Mouse (Mus musculus): ENCODE measurements around the gene Olfm1. TPM values are rescaled to one million over a fixed set of nuclear protein-coding genes. Genes with fewer than 3 reads are reported as not detected.

Olfm1 gene
- polyA plus RNA-seq, 1 experiment from 2014 or later: 340 TPM

GRCm38 (mm10) chr2:28218651-28219356, 26.0 kb downstream of the Olfm1 start:
- no peak overlapping the region for H3K4me3 ChIP-seq (ENCODE audit: low read depth, low read length)
- peaks cover 33% of the 10 kb centered on the region for H3K36me3 ChIP-seq (ENCODE audit: control insufficient read depth, insufficient read depth, low read length)
- WGBS: 71% methylated on average over 7 of the region's 7 CpGs
- no peak overlapping the region for H3K27ac ChIP-seq (ENCODE audit: low read length)
- no peak for ATAC-seq
- H3K4me1 ChIP-seq (ENCODE audit: control insufficient read depth, insufficient read depth, low read length): peaks cover 5% of the 10 kb centered on the region; the same call in 1 of the 2 replicates
- H3K4me2 ChIP-seq (ENCODE audit: low read length): no peak overlapping the region
- no peak overlapping the region for H3K9ac ChIP-seq (ENCODE audit: low read depth, low read length)
- H3K9me3 ChIP-seq (replicated peaks; ENCODE audit: control insufficient read depth, low read length, poor library complexity, severe bottlenecking): no peaks in the 10 kb centered on the region
- H3K27me3 ChIP-seq (ENCODE audit: control insufficient read depth, insufficient read depth, low read depth, low read length): no peaks in the 10 kb centered on the region

GRCm38 (mm10) chr2:28219625-28220024, 26.8 kb downstream of the Olfm1 start:
- H3K36me3 ChIP-seq (ENCODE audit: control insufficient read depth, insufficient read depth, low read length): peaks cover 29% of the 10 kb centered on the region
- H3K4me3 ChIP-seq (ENCODE audit: low read depth, low read length): no peak overlapping the region
- H3K27me3 ChIP-seq (ENCODE audit: control insufficient read depth, insufficient read depth, low read depth, low read length): no peaks in the 10 kb centered on the region
- H3K9ac ChIP-seq (ENCODE audit: low read depth, low read length): no peak overlapping the region
- peaks cover 5% of the 10 kb centered on the region; the same call in 1 of the 2 replicates for H3K4me1 ChIP-seq (ENCODE audit: control insufficient read depth, insufficient read depth, low read length)
- no peak overlapping the region for H3K27ac ChIP-seq (ENCODE audit: low read length)
- no peak for ATAC-seq
- H3K4me2 ChIP-seq (ENCODE audit: low read length): no peak overlapping the region
- WGBS: 68% methylated on average over 1 of the region's 1 CpGs
- no peaks in the 10 kb centered on the region for H3K9me3 ChIP-seq (replicated peaks; ENCODE audit: control insufficient read depth, low read length, poor library complexity, severe bottlenecking)

GRCm38 (mm10) chr2:28221803-28222202, 29.0 kb downstream of the Olfm1 start:
- peaks cover 14% of the 10 kb centered on the region for H3K36me3 ChIP-seq (ENCODE audit: control insufficient read depth, insufficient read depth, low read length)
- peaks cover 11% of the 10 kb centered on the region for H3K4me1 ChIP-seq (ENCODE audit: control insufficient read depth, insufficient read depth, low read length)
- no peak for ATAC-seq
- WGBS: 77% methylated on average over 2 of the region's 2 CpGs
- H3K27ac ChIP-seq (ENCODE audit: low read length): no peak overlapping the region
- H3K4me3 ChIP-seq (ENCODE audit: low read depth, low read length): no peak overlapping the region
- H3K27me3 ChIP-seq (ENCODE audit: control insufficient read depth, insufficient read depth, low read depth, low read length): no peaks in the 10 kb centered on the region
- no peak overlapping the region for H3K4me2 ChIP-seq (ENCODE audit: low read length)
- H3K9ac ChIP-seq (ENCODE audit: low read depth, low read length): no peak overlapping the region
- H3K9me3 ChIP-seq (replicated peaks; ENCODE audit: control insufficient read depth, low read length, poor library complexity, severe bottlenecking): no peaks in the 10 kb centered on the region

- no peak for ATAC-seq
- Histone ChIP-seq H3K9ac (ENCODE audit: low read depth, low read length) (no peak overlapping the region), H3K27me3 (ENCODE audit: control insufficient read depth, insufficient read depth, low read depth, low read length) (no peaks in the 10 kb centered on the region), H3K4me3 (ENCODE audit: low read depth, low read length) (no peak overlapping the region), H3K4me1 (ENCODE audit: control insufficient read depth, insufficient read depth, low read length) (peaks cover 25% of the 10 kb centered on the region), H3K4me2 (ENCODE audit: low read length) (no peak overlapping the region), H3K9me3 (replicated peaks; ENCODE audit: control insufficient read depth, low read length, poor library complexity, severe bottlenecking) (no peaks in the 10 kb centered on the region), H3K27ac (ENCODE audit: low read length) (no peak overlapping the region), H3K36me3 (ENCODE audit: control insufficient read depth, insufficient read depth, low read length) (peaks cover 16% of the 10 kb centered on the region)
- WGBS: 67% methylated on average over 5 of the region's 5 CpGs
Measured at GRCm38 (mm10) chr2:28224819-28225218, 32.0 kb downstream of the Olfm1 start.

GRCm38 (mm10) chr2:28225906-28226305, 33.1 kb downstream of the Olfm1 start:
- no peaks in the 10 kb centered on the region for H3K9me3 ChIP-seq (replicated peaks; ENCODE audit: control insufficient read depth, low read length, poor library complexity, severe bottlenecking)
- peaks cover 24% of the 10 kb centered on the region for H3K4me1 ChIP-seq (ENCODE audit: control insufficient read depth, insufficient read depth, low read length)
- H3K27ac ChIP-seq (ENCODE audit: low read length): 0 out of 2 replicates have a peak overlapping the region, but pooled peaks have one; percentile 2
- H3K4me3 ChIP-seq (ENCODE audit: low read depth, low read length): no peak overlapping the region
- peaks cover 26% of the 10 kb centered on the region for H3K36me3 ChIP-seq (ENCODE audit: control insufficient read depth, insufficient read depth, low read length)
- WGBS: 59% methylated on average over 3 of the region's 3 CpGs
- ATAC-seq: no peak
- H3K27me3 ChIP-seq (ENCODE audit: control insufficient read depth, insufficient read depth, low read depth, low read length): no peaks in the 10 kb centered on the region
- H3K9ac ChIP-seq (ENCODE audit: low read depth, low read length): no peak overlapping the region
- H3K4me2 ChIP-seq (ENCODE audit: low read length): no peak overlapping the region

GRCm38 (mm10) chr2:28226971-28227370, 34.2 kb downstream of the Olfm1 start:
- Histone ChIP-seq H3K4me3 (ENCODE audit: low read depth, low read length) (no peak overlapping the region), H3K4me2 (ENCODE audit: low read length) (no peak overlapping the region), H3K9me3 (replicated peaks; ENCODE audit: control insufficient read depth, low read length, poor library complexity, severe bottlenecking) (no peaks in the 10 kb centered on the region), H3K27ac (ENCODE audit: low read length) (peak overlapping the region; percentile 57), H3K27me3 (ENCODE audit: control insufficient read depth, insufficient read depth, low read depth, low read length) (no peaks in the 10 kb centered on the region), H3K36me3 (ENCODE audit: control insufficient read depth, insufficient read depth, low read length) (peaks cover 28% of the 10 kb centered on the region), H3K9ac (ENCODE audit: low read depth, low read length) (no peak overlapping the region), H3K4me1 (ENCODE audit: control insufficient read depth, insufficient read depth, low read length) (peaks cover 24% of the 10 kb centered on the region)
- 59% methylated on average over 5 of the region's 5 CpGs for WGBS
- no peak for ATAC-seq

- Histone ChIP-seq H3K9me3 (replicated peaks; ENCODE audit: control insufficient read depth, low read length, poor library complexity, severe bottlenecking) (no peaks in the 10 kb centered on the region), H3K27me3 (ENCODE audit: control insufficient read depth, insufficient read depth, low read depth, low read length) (no peaks in the 10 kb centered on the region), H3K4me1 (ENCODE audit: control insufficient read depth, insufficient read depth, low read length) (peaks cover 24% of the 10 kb centered on the region), H3K27ac (ENCODE audit: low read length) (peak overlapping the region; percentile 57), H3K9ac (ENCODE audit: low read depth, low read length) (peak overlapping the region; percentile 21; the same call in 1 of the 2 replicates), H3K36me3 (ENCODE audit: control insufficient read depth, insufficient read depth, low read length) (peaks cover 28% of the 10 kb centered on the region), H3K4me2 (ENCODE audit: low read length) (no peak overlapping the region), H3K4me3 (ENCODE audit: low read depth, low read length) (no peak overlapping the region)
- ATAC-seq: no peak
- WGBS: 10% methylated on average over 8 of the region's 8 CpGs
Measured at GRCm38 (mm10) chr2:28227589-28228191, 34.9 kb downstream of the Olfm1 start.

GRCm38 (mm10) chr2:28228364-28228763, 35.6 kb downstream of the Olfm1 start:
- Histone ChIP-seq H3K27me3 (ENCODE audit: control insufficient read depth, insufficient read depth, low read depth, low read length) (no peaks in the 10 kb centered on the region), H3K4me1 (ENCODE audit: control insufficient read depth, insufficient read depth, low read length) (peaks cover 21% of the 10 kb centered on the region), H3K27ac (ENCODE audit: low read length) (no peak overlapping the region; the same call in 1 of the 2 replicates), H3K9me3 (replicated peaks; ENCODE audit: control insufficient read depth, low read length, poor library complexity, severe bottlenecking) (no peaks in the 10 kb centered on the region), H3K9ac (ENCODE audit: low read depth, low read length) (no peak overlapping the region), H3K4me2 (ENCODE audit: low read length) (no peak overlapping the region), H3K36me3 (ENCODE audit: control insufficient read depth, insufficient read depth, low read length) (peaks cover 28% of the 10 kb centered on the region), H3K4me3 (ENCODE audit: low read depth, low read length) (no peak overlapping the region)
- ATAC-seq: no peak
- WGBS: 66% methylated on average over 4 of the region's 4 CpGs

- WGBS: 74% methylated on average over 4 of the region's 4 CpGs
- Histone ChIP-seq H3K9ac (ENCODE audit: low read depth, low read length) (no peak overlapping the region), H3K4me2 (ENCODE audit: low read length) (no peak overlapping the region), H3K4me1 (ENCODE audit: control insufficient read depth, insufficient read depth, low read length) (no peaks in the 10 kb centered on the region), H3K4me3 (ENCODE audit: low read depth, low read length) (no peak overlapping the region), H3K27ac (ENCODE audit: low read length) (no peak overlapping the region), H3K36me3 (ENCODE audit: control insufficient read depth, insufficient read depth, low read length) (peaks cover 8% of the 10 kb centered on the region), H3K27me3 (ENCODE audit: control insufficient read depth, insufficient read depth, low read depth, low read length) (no peaks in the 10 kb centered on the region), H3K9me3 (replicated peaks; ENCODE audit: control insufficient read depth, low read length, poor library complexity, severe bottlenecking) (no peaks in the 10 kb centered on the region)
- ATAC-seq: no peak
Measured at GRCm38 (mm10) chr2:28235129-28235528, 42.3 kb downstream of the Olfm1 start.
